Mouse (Mus musculus) limb, embryonic 12.5 days (tissue): ENCODE results near the gene Tmc7. TPM values are rescaled to one million over a fixed set of nuclear protein-coding genes. Genes with fewer than 3 reads are reported as not detected.
A peak's percentile ranks its signal among the peaks of the same experiment; 100 is the strongest.

Experiments used
- ATAC-seq: fragments of 200-750 bp; cut with Nextera tagmentation; 2 replicates; pipeline ENCODE4 v1.8.0; 2017; ENCODE audit warnings: low read depth, moderate TSS enrichment; ENCODE audit not compliant: insufficient number of reproducible peaks, insufficient read depth, low FRiP score, low TSS enrichment
- H3K27ac ChIP-seq: fragments of 300-500 bp; sonication (generic); 2 replicates; pipeline ENCODE4 v1.5.1; 2016; ENCODE audit warnings: mild to moderate bottlenecking, moderate library complexity
- H3K27me3 ChIP-seq: fragments of 300-500 bp; sonication (generic); 2 replicates; pipeline ENCODE4 v1.6.1; 2016; ENCODE audit warnings: mild to moderate bottlenecking, moderate library complexity
- H3K36me3 ChIP-seq: fragments of 300-500 bp; sonication (generic); 2 replicates; pipeline ENCODE4 v1.6.1; 2016; ENCODE audit warnings: mild to moderate bottlenecking, moderate library complexity
- H3K4me1 ChIP-seq: fragments of 300-500 bp; sonication (generic); replicated peaks from 2 replicates; pipeline ENCODE4 v1.6.1; 2016
- H3K4me2 ChIP-seq: fragments of 300-500 bp; sonication (generic); 2 replicates; pipeline ENCODE4 v1.6.1; 2016; ENCODE audit warnings: mild to moderate bottlenecking, moderate library complexity
- H3K4me3 ChIP-seq: fragments of 300-500 bp; sonication (generic); replicated peaks from 2 replicates; pipeline ENCODE4 v1.5.1; 2016; ENCODE audit warnings: mild to moderate bottlenecking
- H3K9ac ChIP-seq: fragments of 300-500 bp; sonication (generic); replicated peaks from 2 replicates; pipeline ENCODE4 v1.6.1; 2016; ENCODE audit warnings: mild to moderate bottlenecking, moderate library complexity
- H3K9me3 ChIP-seq: fragments of 300-500 bp; sonication (generic); 2 replicates; pipeline ENCODE4 v1.6.1; 2016; ENCODE audit warnings: mild to moderate bottlenecking, moderate library complexity
- WGBS: fragments of 180-500 bp; shearing (Covaris S2); methylation state at CpG from one replicate; pipeline ENCODE4 v1.1.7; 2016; 5-methylcytosine and 5-hydroxymethylcytosine counted together
- polyA plus RNA-seq: library from polyadenylated mRNA; unstranded; fragments of >200 nt; fragmentation: Nextera tagmentation; extraction: Ambion mirVana; gene quantifications from 2 replicates; pipeline ENCODE4 v1.2.1, GENCODE M21; 2016

Gene Tmc7
- polyA plus RNA-seq, 1 experiment from 2014 or later, result 4.0 TPM

GRCm38 (mm10) chr7:118584926-118585325 is 390 bp upstream of the Tmc7 start:
- Histone ChIP-seq H3K36me3 (no peaks in the 10 kb centered on the region), H3K9me3 (peaks cover 11% of the 10 kb centered on the region; the same call in 1 of the 2 replicates), H3K27ac (no peak overlapping the region), H3K27me3 (0 out of 2 replicates have a peak, but pooled peaks cover 6% of the 10 kb centered on the region), H3K9ac (peak overlapping the region; percentile 74; the same call in 1 of the 2 replicates), H3K4me2 (peak overlapping the region; percentile 92), H3K4me1 (peaks cover 8% of the 10 kb centered on the region), H3K4me3 (peak overlapping the region; percentile 67)
- 64% methylated on average over 5 of the region's 5 CpGs for WGBS
- ATAC-seq, result no peak

DNA sequence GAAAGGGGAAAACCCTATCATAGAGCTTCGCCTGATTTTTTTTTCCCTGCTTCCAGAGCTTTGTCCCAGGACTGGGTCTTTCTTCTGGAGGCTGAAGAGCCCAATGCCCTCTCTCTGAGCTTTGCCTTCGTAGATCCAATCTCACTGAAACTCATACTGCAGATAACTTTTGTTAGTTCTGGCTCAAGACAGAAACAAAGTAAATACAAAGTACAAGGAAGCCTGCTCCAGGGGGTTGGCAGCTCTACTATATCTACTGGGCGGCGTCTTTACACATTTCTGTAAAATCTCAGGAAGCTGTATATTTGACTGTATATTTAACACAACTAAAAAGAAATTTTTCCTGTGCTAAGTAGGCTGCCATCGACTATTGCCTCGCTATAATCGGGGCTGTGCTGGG is 715 bp downstream of the Tmc7 start:
- Histone ChIP-seq H3K27me3 (0 out of 2 replicates have a peak, but pooled peaks cover 6% of the 10 kb centered on the region), H3K9ac (peak overlapping the region; percentile 74; the same call in 1 of the 2 replicates), H3K4me1 (peaks cover 8% of the 10 kb centered on the region), H3K4me2 (peak overlapping the region; percentile 92), H3K4me3 (peak overlapping the region; percentile 67), H3K27ac (no peak overlapping the region), H3K36me3 (no peaks in the 10 kb centered on the region), H3K9me3 (peaks cover 12% of the 10 kb centered on the region; the same call in 1 of the 2 replicates)
- WGBS, result 28% methylated on average over 7 of the region's 7 CpGs
- ATAC-seq, result no peak

DNA sequence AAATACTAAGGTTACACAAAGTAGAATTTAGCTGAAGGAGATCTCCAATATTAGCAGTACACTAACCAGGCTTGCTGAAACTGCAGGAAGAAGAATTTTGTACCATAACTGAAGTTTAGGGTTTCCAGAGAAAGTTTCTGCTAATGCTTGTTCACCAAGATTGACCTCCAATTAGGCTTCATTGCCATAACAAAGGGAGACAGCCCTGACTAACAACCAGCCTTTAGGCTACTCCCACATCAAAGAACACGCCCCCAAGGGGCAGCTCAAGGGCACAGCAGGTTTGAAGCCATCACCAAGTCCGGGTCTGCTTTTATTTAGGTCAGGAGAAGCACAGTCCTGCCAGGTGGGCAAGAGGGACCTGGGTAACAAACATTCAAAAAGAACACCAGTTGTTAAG is 4.6 kb downstream of the Tmc7 start:
- Histone ChIP-seq H3K4me2 (no peak overlapping the region), H3K27ac (no peak overlapping the region), H3K27me3 (no peaks in the 10 kb centered on the region), H3K36me3 (no peaks in the 10 kb centered on the region), H3K4me1 (peaks cover 14% of the 10 kb centered on the region), H3K4me3 (no peak overlapping the region), H3K9me3 (peaks cover 12% of the 10 kb centered on the region; the same call in 1 of the 2 replicates), H3K9ac (no peak overlapping the region)
- no peak for ATAC-seq
- 68% methylated on average over 2 of the region's 2 CpGs for WGBS

GRCm38 (mm10) chr7:118578269-118578668 is 6.3 kb downstream of the Tmc7 start:
- Histone ChIP-seq H3K36me3 (no peaks in the 10 kb centered on the region), H3K27me3 (no peaks in the 10 kb centered on the region), H3K9me3 (peaks cover 12% of the 10 kb centered on the region; the same call in 1 of the 2 replicates), H3K27ac (no peak overlapping the region), H3K4me2 (no peak overlapping the region), H3K4me3 (no peak overlapping the region), H3K9ac (0 out of 2 replicates have a peak overlapping the region, but pooled peaks have one; percentile 18), H3K4me1 (peaks cover 6% of the 10 kb centered on the region; the same call in 1 of the 2 replicates)
- WGBS, result 64% methylated on average over 3 of the region's 3 CpGs
- peak; percentile 21; the same call in 1 of the 2 replicates for ATAC-seq

DNA sequence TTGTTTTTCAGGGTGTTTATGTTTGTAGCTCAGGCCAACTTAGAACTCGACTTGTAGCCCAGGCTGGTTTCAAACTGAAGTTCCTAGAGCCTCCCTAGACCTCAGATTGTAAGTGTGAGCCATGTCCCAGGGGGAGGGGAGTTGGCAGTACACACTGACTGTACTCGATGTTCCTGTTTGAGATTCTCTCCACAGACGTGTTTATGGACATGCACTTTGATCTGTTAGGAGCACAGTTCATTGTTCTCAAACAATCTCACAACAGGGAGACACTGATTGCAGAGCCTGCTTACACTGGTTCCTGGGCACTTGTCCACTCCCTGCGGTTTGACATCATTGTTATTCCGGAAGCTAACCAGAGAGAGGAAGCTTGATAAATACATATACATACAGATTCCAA is 12.5 kb downstream of the Tmc7 start:
- Histone ChIP-seq H3K9me3 (no peaks in the 10 kb centered on the region), H3K9ac (no peak overlapping the region), H3K36me3 (no peaks in the 10 kb centered on the region), H3K27me3 (no peaks in the 10 kb centered on the region), H3K4me3 (no peak overlapping the region), H3K27ac (no peak overlapping the region), H3K4me1 (no peaks in the 10 kb centered on the region), H3K4me2 (no peak overlapping the region)
- WGBS, result 69% methylated on average over 5 of the region's 5 CpGs
- ATAC-seq, result no peak

GRCm38 (mm10) chr7:118571350-118571749 is 13.2 kb downstream of the Tmc7 start:
- Histone ChIP-seq H3K4me3 (no peak overlapping the region), H3K9ac (no peak overlapping the region), H3K9me3 (no peaks in the 10 kb centered on the region), H3K27ac (no peak overlapping the region), H3K27me3 (no peaks in the 10 kb centered on the region), H3K4me1 (no peaks in the 10 kb centered on the region), H3K36me3 (no peaks in the 10 kb centered on the region), H3K4me2 (no peak overlapping the region)
- 53% methylated on average over 5 of the region's 5 CpGs for WGBS
- ATAC-seq, result no peak

GRCm38 (mm10) chr7:118569121-118569543 is 15.4 kb downstream of the Tmc7 start:
- H3K27ac ChIP-seq, result no peak overlapping the region
- no peaks in the 10 kb centered on the region for H3K36me3 ChIP-seq
- H3K4me1 ChIP-seq, result no peaks in the 10 kb centered on the region
- no peak for ATAC-seq
- no peaks in the 10 kb centered on the region for H3K27me3 ChIP-seq
- H3K9me3 ChIP-seq, result no peaks in the 10 kb centered on the region
- H3K4me3 ChIP-seq, result no peak overlapping the region
- WGBS, result 84% methylated on average over 6 of the region's 6 CpGs
- no peak overlapping the region for H3K9ac ChIP-seq
- H3K4me2 ChIP-seq, result no peak overlapping the region

GRCm38 (mm10) chr7:118554290-118554689 is 30.2 kb downstream of the Tmc7 start:
- H3K4me3 ChIP-seq, result no peak overlapping the region
- H3K4me2 ChIP-seq, result no peak overlapping the region
- H3K4me1 ChIP-seq, result no peaks in the 10 kb centered on the region
- H3K9me3 ChIP-seq, result peaks cover 6% of the 10 kb centered on the region; the same call in 1 of the 2 replicates
- H3K36me3 ChIP-seq, result peaks cover 13% of the 10 kb centered on the region
- no peak overlapping the region for H3K9ac ChIP-seq
- H3K27ac ChIP-seq, result no peak overlapping the region; the same call in 1 of the 2 replicates
- 43% methylated on average over 2 of the region's 2 CpGs for WGBS
- no peaks in the 10 kb centered on the region for H3K27me3 ChIP-seq
- ATAC-seq, result no peak

DNA sequence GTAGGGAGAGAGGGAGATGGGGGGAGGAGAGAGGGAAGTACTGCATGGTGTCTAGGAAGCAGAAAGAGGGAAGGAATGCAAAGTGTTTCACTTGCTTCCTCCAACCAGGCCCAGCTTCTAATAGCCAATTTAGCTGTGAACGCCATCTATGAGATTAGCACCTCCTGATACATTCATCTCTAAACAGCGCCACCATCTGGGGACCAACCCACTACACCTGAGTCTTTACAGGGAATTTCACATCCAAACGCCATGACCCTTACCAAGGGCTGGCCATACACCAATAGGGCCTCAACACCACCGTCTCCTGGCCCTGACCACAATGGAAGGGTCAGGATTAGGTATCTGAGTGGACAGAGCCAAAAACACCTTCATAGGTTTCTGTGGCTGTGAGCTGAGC is 30.7 kb downstream of the Tmc7 start:
- 71% methylated on average over 4 of the region's 4 CpGs for WGBS
- Histone ChIP-seq H3K4me2 (no peak overlapping the region), H3K9ac (no peak overlapping the region), H3K27me3 (no peaks in the 10 kb centered on the region), H3K4me1 (no peaks in the 10 kb centered on the region), H3K9me3 (peaks cover 6% of the 10 kb centered on the region; the same call in 1 of the 2 replicates), H3K4me3 (no peak overlapping the region), H3K36me3 (peaks cover 15% of the 10 kb centered on the region), H3K27ac (no peak overlapping the region)
- no peak for ATAC-seq

GRCm38 (mm10) chr7:118547451-118547850 is 37.1 kb downstream of the Tmc7 start:
- peaks cover 6% of the 10 kb centered on the region; the same call in 1 of the 2 replicates for H3K9me3 ChIP-seq
- H3K4me2 ChIP-seq, result no peak overlapping the region
- WGBS, result 53% methylated on average over 10 of the region's 10 CpGs
- H3K27me3 ChIP-seq, result no peaks in the 10 kb centered on the region
- H3K36me3 ChIP-seq, result peaks cover 19% of the 10 kb centered on the region
- no peaks in the 10 kb centered on the region for H3K4me1 ChIP-seq
- ATAC-seq, result no peak
- H3K27ac ChIP-seq, result 0 out of 2 replicates have a peak overlapping the region, but pooled peaks have one; percentile 12
- no peak overlapping the region for H3K4me3 ChIP-seq
- H3K9ac ChIP-seq, result no peak overlapping the region

- H3K4me1 ChIP-seq, result no peaks in the 10 kb centered on the region
- H3K4me2 ChIP-seq, result no peak overlapping the region
- H3K27me3 ChIP-seq, result no peaks in the 10 kb centered on the region
- H3K9me3 ChIP-seq, result no peaks in the 10 kb centered on the region
- 87% methylated on average over 4 of the region's 4 CpGs for WGBS
- H3K36me3 ChIP-seq, result 0 out of 2 replicates have a peak, but pooled peaks cover 7% of the 10 kb centered on the region
- H3K27ac ChIP-seq, result no peak overlapping the region
- no peak overlapping the region for H3K4me3 ChIP-seq
- ATAC-seq, result no peak
- no peak overlapping the region for H3K9ac ChIP-seq
Observed at GRCm38 (mm10) chr7:118544128-118544527, 40.4 kb downstream of the Tmc7 start.

GRCm38 (mm10) chr7:118535076-118535475 is 49.5 kb downstream of the Tmc7 start:
- Histone ChIP-seq H3K9ac (no peak overlapping the region), H3K4me2 (no peak overlapping the region), H3K4me3 (no peak overlapping the region), H3K27me3 (no peaks in the 10 kb centered on the region), H3K9me3 (no peaks in the 10 kb centered on the region), H3K4me1 (no peaks in the 10 kb centered on the region), H3K36me3 (no peaks in the 10 kb centered on the region), H3K27ac (no peak overlapping the region)
- no peak for ATAC-seq
- WGBS, result 85% methylated on average over 4 of the region's 4 CpGs
